Mouse (Mus musculus) hindbrain, embryonic 11.5 days (tissue): ENCODE measurements around the gene Arfgap2. TPM values are rescaled to one million over a fixed set of nuclear protein-coding genes. Genes with fewer than 3 reads are reported as not detected.

Experiments
- ATAC-seq: fragments of 200-750 bp; cut with Nextera tagmentation; 2 replicates; pipeline ENCODE4 v1.8.0; 2017; ENCODE audit warnings: mild to moderate bottlenecking, moderate TSS enrichment, moderate library complexity; ENCODE audit not compliant: low FRiP score
- DNase-seq: peaks from one replicate; pipeline ENCODE4 v3.0.0-alpha.2; 2015; ENCODE audit warnings: low spot score
- H3K27ac ChIP-seq: fragments of 300-500 bp; sonication (generic); 2 replicates; pipeline ENCODE4 v1.5.1; 2014; ENCODE audit warnings: mild to moderate bottlenecking, low read depth, low read length
- H3K27me3 ChIP-seq: fragments of 300-500 bp; sonication (generic); 2 replicates; pipeline ENCODE4 v1.6.1; 2014; ENCODE audit warnings: mild to moderate bottlenecking, low read length, moderate library complexity, mixed read lengths; ENCODE audit not compliant: control insufficient read depth, insufficient read depth
- H3K36me3 ChIP-seq: fragments of 300-500 bp; sonication (generic); 2 replicates; pipeline ENCODE4 v1.6.1; 2014; ENCODE audit warnings: mild to moderate bottlenecking, low read length, moderate library complexity, mixed read lengths; ENCODE audit not compliant: control insufficient read depth, insufficient read depth
- H3K4me1 ChIP-seq: fragments of 300-500 bp; sonication (generic); replicated peaks from 2 replicates; pipeline ENCODE4 v1.6.1; 2014; ENCODE audit warnings: low read length, mixed read lengths; ENCODE audit not compliant: control insufficient read depth, insufficient read depth
- H3K4me2 ChIP-seq: fragments of 300-500 bp; sonication (generic); replicated peaks from 2 replicates; pipeline ENCODE4 v1.6.1; 2014; ENCODE audit warnings: mild to moderate bottlenecking, low read depth, low read length
- H3K4me3 ChIP-seq: fragments of 300-500 bp; sonication (generic); 2 replicates; pipeline ENCODE4 v1.5.1; 2014; ENCODE audit warnings: low read depth, low read length
- H3K9ac ChIP-seq: fragments of 300-500 bp; sonication (generic); 2 replicates; pipeline ENCODE4 v1.6.1; 2014; ENCODE audit warnings: low read depth, low read length
- H3K9me3 ChIP-seq: fragments of 300-500 bp; sonication (generic); 2 replicates; pipeline ENCODE4 v1.6.1; 2016; ENCODE audit warnings: low read length; ENCODE audit not compliant: control insufficient read depth
- WGBS: fragments of 180-500 bp; shearing (Covaris S2); extraction: QIAGEN DNeasy Blood & Tissue Kit; methylation state at CpG from one replicate; pipeline ENCODE4 v1.1.7; 2014; 5-methylcytosine and 5-hydroxymethylcytosine counted together
- polyA plus RNA-seq: library from polyadenylated mRNA; unstranded; fragments of >200 nt; fragmentation: Nextera tagmentation; extraction: Ambion mirVana; gene quantifications from 2 replicates; pipeline ENCODE4 v1.2.1, GENCODE M21; 2014

The Arfgap2 gene
- polyA plus RNA-seq, 1 experiment from 2014 or later: 66.1 TPM

DNA sequence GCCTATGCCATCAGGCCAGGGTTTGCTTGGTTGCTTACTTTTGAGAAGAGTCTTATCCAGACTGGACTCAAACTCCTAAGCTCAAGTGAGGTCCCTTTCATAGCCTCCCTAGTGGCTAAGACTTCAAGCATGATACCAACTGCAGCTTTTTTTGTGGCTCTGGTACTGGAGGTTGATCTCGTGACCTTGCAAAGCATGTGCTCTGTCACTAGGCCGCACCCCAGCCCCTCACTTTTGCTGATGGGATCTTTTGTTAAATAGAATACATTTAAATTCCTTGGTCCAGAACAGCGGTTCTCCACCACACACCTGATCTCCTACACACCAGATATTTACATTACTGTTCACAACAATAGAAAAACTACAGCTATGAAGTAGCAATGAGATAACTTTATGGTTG is 29.5 kb downstream of the Arfgap2 start:
- H3K9me3 ChIP-seq: no peaks in the 10 kb centered on the region
- H3K9ac ChIP-seq: no peak overlapping the region
- no peak overlapping the region for H3K4me2 ChIP-seq
- no peaks in the 10 kb centered on the region for H3K36me3 ChIP-seq
- WGBS: 91% methylated on average over 3 of the region's 3 CpGs
- no peaks in the 10 kb centered on the region for H3K4me1 ChIP-seq
- H3K27me3 ChIP-seq: no peaks in the 10 kb centered on the region
- no peak overlapping the region for H3K4me3 ChIP-seq
- H3K27ac ChIP-seq: no peak overlapping the region
- DNase-seq: no peak
- no peak for ATAC-seq

GRCm38 (mm10) chr2:91295895-91296294 is 31.1 kb downstream of the Arfgap2 start:
- Histone ChIP-seq H3K27me3 (no peaks in the 10 kb centered on the region), H3K4me3 (no peak overlapping the region), H3K9me3 (no peaks in the 10 kb centered on the region), H3K9ac (no peak overlapping the region), H3K4me1 (no peaks in the 10 kb centered on the region), H3K36me3 (no peaks in the 10 kb centered on the region), H3K4me2 (no peak overlapping the region), H3K27ac (no peak overlapping the region)
- no peak for ATAC-seq
- WGBS: 89% methylated on average over 5 of the region's 5 CpGs
- no peak for DNase-seq

- Histone ChIP-seq H3K27me3 (no peaks in the 10 kb centered on the region), H3K4me3 (no peak overlapping the region), H3K4me1 (no peaks in the 10 kb centered on the region), H3K4me2 (no peak overlapping the region), H3K9me3 (no peaks in the 10 kb centered on the region), H3K27ac (no peak overlapping the region), H3K36me3 (no peaks in the 10 kb centered on the region), H3K9ac (no peak overlapping the region)
- ATAC-seq: no peak
- WGBS: 64% methylated on average over 3 of the region's 3 CpGs
- DNase-seq: no peak
Measured at GRCm38 (mm10) chr2:91299156-91299555, 34.4 kb downstream of the Arfgap2 start.

DNA sequence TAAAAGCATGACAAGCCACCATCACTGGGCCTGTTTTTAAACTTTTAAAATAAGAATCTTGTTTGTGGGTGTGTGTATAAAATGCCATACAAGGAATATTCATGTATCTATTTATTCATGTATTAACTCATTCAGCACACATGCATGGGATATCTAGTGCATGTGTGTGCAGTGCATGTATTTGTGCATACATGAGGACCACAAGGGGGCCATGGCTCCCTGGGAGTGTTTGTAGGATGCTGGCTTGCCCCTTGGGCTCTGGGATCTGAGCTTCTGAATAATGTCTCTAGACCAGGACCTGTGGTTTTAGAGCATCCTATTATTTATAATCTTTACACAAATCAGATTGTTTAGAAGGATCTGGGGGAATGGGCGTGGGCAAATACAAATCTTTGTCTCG is 36.0 kb downstream of the Arfgap2 start:
- no peak for ATAC-seq
- 97% methylated on average over 2 of the region's 2 CpGs for WGBS
- Histone ChIP-seq H3K9ac (no peak overlapping the region), H3K4me1 (no peaks in the 10 kb centered on the region), H3K27ac (no peak overlapping the region), H3K9me3 (no peaks in the 10 kb centered on the region), H3K4me2 (no peak overlapping the region), H3K27me3 (no peaks in the 10 kb centered on the region), H3K4me3 (no peak overlapping the region), H3K36me3 (no peaks in the 10 kb centered on the region)
- no peak for DNase-seq

DNA sequence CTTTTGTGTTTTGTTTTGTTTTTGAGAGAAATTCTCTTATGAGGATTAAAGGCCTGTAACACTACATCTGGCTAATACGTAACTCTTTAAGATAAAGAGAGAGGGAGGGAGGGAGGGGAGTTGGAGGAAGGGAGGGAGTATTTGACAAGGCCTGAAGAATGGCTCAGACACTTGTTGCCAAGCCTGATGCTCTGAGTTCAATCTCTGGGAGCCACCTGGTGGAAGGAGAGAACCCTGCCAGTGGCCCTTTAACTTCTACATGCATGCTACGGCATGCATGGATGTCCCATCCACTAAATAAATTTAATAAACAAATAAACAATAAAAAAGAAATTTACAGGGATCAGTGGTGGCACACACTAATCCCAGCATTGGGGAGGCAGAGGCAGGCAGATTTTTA is 37.1 kb downstream of the Arfgap2 start:
- WGBS: 94% methylated on average over 2 of the region's 2 CpGs
- no peak overlapping the region for H3K9ac ChIP-seq
- H3K27me3 ChIP-seq: no peaks in the 10 kb centered on the region
- H3K4me1 ChIP-seq: no peaks in the 10 kb centered on the region
- H3K36me3 ChIP-seq: no peaks in the 10 kb centered on the region
- no peak overlapping the region for H3K27ac ChIP-seq
- DNase-seq (no peak), ATAC-seq (no peak)
- H3K4me2 ChIP-seq: no peak overlapping the region
- H3K4me3 ChIP-seq: no peak overlapping the region
- no peaks in the 10 kb centered on the region for H3K9me3 ChIP-seq

GRCm38 (mm10) chr2:91302845-91303244 is 38.1 kb downstream of the Arfgap2 start:
- H3K27ac ChIP-seq: no peak overlapping the region
- no peak for ATAC-seq
- H3K9ac ChIP-seq: no peak overlapping the region
- H3K36me3 ChIP-seq: no peaks in the 10 kb centered on the region
- DNase-seq: no peak
- WGBS: 73% methylated on average over 3 of the region's 3 CpGs
- no peaks in the 10 kb centered on the region for H3K27me3 ChIP-seq
- no peaks in the 10 kb centered on the region for H3K4me1 ChIP-seq
- no peak overlapping the region for H3K4me3 ChIP-seq
- no peaks in the 10 kb centered on the region for H3K9me3 ChIP-seq
- no peak overlapping the region for H3K4me2 ChIP-seq

GRCm38 (mm10) chr2:91305926-91306325 is 41.2 kb downstream of the Arfgap2 start:
- H3K27me3 ChIP-seq: no peaks in the 10 kb centered on the region
- H3K27ac ChIP-seq: no peak overlapping the region
- no peak overlapping the region for H3K4me3 ChIP-seq
- H3K9me3 ChIP-seq: no peaks in the 10 kb centered on the region
- H3K4me1 ChIP-seq: no peaks in the 10 kb centered on the region
- H3K4me2 ChIP-seq: no peak overlapping the region
- DNase-seq: no peak
- no peak for ATAC-seq
- H3K9ac ChIP-seq: no peak overlapping the region
- H3K36me3 ChIP-seq: no peaks in the 10 kb centered on the region
- 92% methylated on average over 9 of the region's 9 CpGs for WGBS

- Histone ChIP-seq H3K4me3 (no peak overlapping the region), H3K27me3 (no peaks in the 10 kb centered on the region), H3K9ac (no peak overlapping the region), H3K9me3 (no peaks in the 10 kb centered on the region), H3K27ac (no peak overlapping the region), H3K4me2 (no peak overlapping the region), H3K4me1 (no peaks in the 10 kb centered on the region), H3K36me3 (no peaks in the 10 kb centered on the region)
- ATAC-seq (no peak), DNase-seq (no peak)
Measured at GRCm38 (mm10) chr2:91306589-91306988, 41.8 kb downstream of the Arfgap2 start.

DNA sequence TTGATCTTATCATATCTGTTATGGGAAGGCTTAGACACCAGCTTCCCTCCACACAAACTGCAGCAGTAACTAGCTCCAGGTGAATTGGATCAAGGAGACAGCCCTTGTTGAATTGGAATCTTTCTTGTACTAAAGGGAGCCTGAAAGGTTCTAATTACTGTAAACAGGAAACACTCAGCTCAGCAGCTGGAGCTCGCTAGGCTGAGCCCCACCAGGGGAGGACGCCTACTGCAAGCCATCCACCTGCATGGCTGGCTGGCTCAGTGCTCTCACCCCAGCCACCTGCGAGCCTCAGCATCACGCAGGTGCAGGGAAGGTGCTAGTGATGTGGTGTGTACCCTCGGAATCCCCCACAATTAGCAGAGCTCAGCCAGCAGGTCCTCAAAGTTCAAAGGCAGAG is 43.9 kb downstream of the Arfgap2 start:
- no peak overlapping the region for H3K4me3 ChIP-seq
- no peak overlapping the region for H3K4me2 ChIP-seq
- no peaks in the 10 kb centered on the region for H3K9me3 ChIP-seq
- H3K9ac ChIP-seq: no peak overlapping the region
- DNase-seq (no peak), ATAC-seq (no peak)
- no peaks in the 10 kb centered on the region for H3K27me3 ChIP-seq
- no peak overlapping the region for H3K27ac ChIP-seq
- H3K4me1 ChIP-seq: no peaks in the 10 kb centered on the region
- H3K36me3 ChIP-seq: no peaks in the 10 kb centered on the region
- WGBS: 42% methylated on average over 5 of the region's 5 CpGs
